Mouse (Mus musculus): Measurements from ENCODE around the gene Capzb. TPM values are rescaled to one million over a fixed set of nuclear protein-coding genes. Genes with fewer than 3 reads are reported as not detected.

The Capzb gene
- total RNA-seq, 2 experiments from 2014 or later, result 155 to 389 TPM

GRCm38 (mm10) chr4:139179218-139179617 lies 13.5 kb upstream of the Capzb start:
- no peak for ATAC-seq (replicated peaks; ENCODE audit: poor library complexity, severe bottlenecking)

GRCm38 (mm10) chr4:139179731-139180625 lies 12.7 kb upstream of the Capzb start:
- ATAC-seq (replicated peaks; ENCODE audit: poor library complexity, severe bottlenecking), result no peak

- no peak for ATAC-seq (replicated peaks; ENCODE audit: poor library complexity, severe bottlenecking)
These were observed 10.2 kb upstream of the Capzb start for GRCm38 (mm10) chr4:139182511-139182910.

GRCm38 (mm10) chr4:139185766-139186442 lies 6.8 kb upstream of the Capzb start:
- no peak for ATAC-seq (replicated peaks; ENCODE audit: poor library complexity, severe bottlenecking)

GRCm38 (mm10) chr4:139187930-139188329 lies 4.8 kb upstream of the Capzb start:
- ATAC-seq (replicated peaks; ENCODE audit: poor library complexity, severe bottlenecking), result peak; percentile 61

- ATAC-seq (replicated peaks; ENCODE audit: poor library complexity, severe bottlenecking), result no peak
These were observed 847 bp upstream of the Capzb start for GRCm38 (mm10) chr4:139191605-139192498.

GRCm38 (mm10) chr4:139193176-139194093 lies 736 bp downstream of the Capzb start:
- no peak for ATAC-seq (replicated peaks; ENCODE audit: poor library complexity, severe bottlenecking)

- ATAC-seq (replicated peaks; ENCODE audit: poor library complexity, severe bottlenecking), result no peak
These were observed 2.4 kb downstream of the Capzb start for GRCm38 (mm10) chr4:139195101-139195500.

GRCm38 (mm10) chr4:139196464-139196863 lies 3.8 kb downstream of the Capzb start:
- 0 out of 2 replicates have a peak, but pooled peaks have one; percentile 2 for ATAC-seq (replicated peaks; ENCODE audit: poor library complexity, severe bottlenecking)

- ATAC-seq (replicated peaks; ENCODE audit: poor library complexity, severe bottlenecking), result no peak
These were observed 4.2 kb downstream of the Capzb start for GRCm38 (mm10) chr4:139196949-139197348.

- ATAC-seq (replicated peaks; ENCODE audit: poor library complexity, severe bottlenecking), result no peak
These were observed 4.8 kb downstream of the Capzb start for GRCm38 (mm10) chr4:139197453-139197852.

GRCm38 (mm10) chr4:139198004-139198689 lies 5.4 kb downstream of the Capzb start:
- ATAC-seq (replicated peaks; ENCODE audit: poor library complexity, severe bottlenecking), result peak; percentile 58

- peak; percentile 29 for ATAC-seq (replicated peaks; ENCODE audit: poor library complexity, severe bottlenecking)
These were observed 6.4 kb downstream of the Capzb start for GRCm38 (mm10) chr4:139199126-139199525.

- ATAC-seq (replicated peaks; ENCODE audit: poor library complexity, severe bottlenecking), result peak; percentile 60
These were observed 7.1 kb downstream of the Capzb start for GRCm38 (mm10) chr4:139199703-139200340.

GRCm38 (mm10) chr4:139200946-139201345 lies 8.2 kb downstream of the Capzb start:
- no peak for ATAC-seq (replicated peaks; ENCODE audit: poor library complexity, severe bottlenecking)

- no peak for ATAC-seq (replicated peaks; ENCODE audit: poor library complexity, severe bottlenecking)
These were observed 9.9 kb downstream of the Capzb start for GRCm38 (mm10) chr4:139202556-139202955.

GRCm38 (mm10) chr4:139203381-139203780 lies 10.7 kb downstream of the Capzb start:
- peak; percentile 28 for ATAC-seq (replicated peaks; ENCODE audit: poor library complexity, severe bottlenecking)

- ATAC-seq (replicated peaks; ENCODE audit: poor library complexity, severe bottlenecking), result peak; percentile 25; the same call in 1 of the 2 replicates
These were observed 13.1 kb downstream of the Capzb start for GRCm38 (mm10) chr4:139205842-139206241.

Data from granulocyte monocyte progenitor cell, adult 5-6 weeks (primary cell).